Mouse (Mus musculus) thymus, postnatal 10 days (tissue): ENCODE data around the gene Pxdc1.

Experiments used
- DNase-seq, 2 experiments: peaks; one replicate each; pipeline ENCODE4 v3.0.0; 2021; ENCODE audit warnings: low spot score in 2 of 2

The Pxdc1 gene

GRCm38 (mm10) chr13:34651474-34651991 is 1.8 kb downstream of the Pxdc1 start:
- no peak for DNase-seq

GRCm38 (mm10) chr13:34650953-34651352 is 2.3 kb downstream of the Pxdc1 start:
- DNase-seq: no peak

GRCm38 (mm10) chr13:34650371-34650770 is 2.9 kb downstream of the Pxdc1 start:
- no peak for DNase-seq

- DNase-seq: no peak
Measured at GRCm38 (mm10) chr13:34647751-34648150, 5.5 kb downstream of the Pxdc1 start.

- no peak for DNase-seq
Measured at GRCm38 (mm10) chr13:34647221-34647620, 6.1 kb downstream of the Pxdc1 start.

- no peak for DNase-seq
Measured at GRCm38 (mm10) chr13:34646240-34646750, 7.0 kb downstream of the Pxdc1 start.

- DNase-seq: no peak
Measured at GRCm38 (mm10) chr13:34645519-34645918, 7.8 kb downstream of the Pxdc1 start.

GRCm38 (mm10) chr13:34644401-34644800 is 8.9 kb downstream of the Pxdc1 start:
- no peak for DNase-seq

- no peak for DNase-seq
Measured at GRCm38 (mm10) chr13:34643926-34644325, 9.4 kb downstream of the Pxdc1 start.

- peak in 1 of 2 experiments; percentile 57 for DNase-seq
Measured at GRCm38 (mm10) chr13:34642941-34643875, 10.1 kb downstream of the Pxdc1 start.

GRCm38 (mm10) chr13:34641066-34641465 is 12.2 kb downstream of the Pxdc1 start:
- no peak for DNase-seq

- DNase-seq: peak in 1 of 2 experiments; percentile 44
Measured at GRCm38 (mm10) chr13:34635978-34636377, 17.3 kb downstream of the Pxdc1 start.

- no peak for DNase-seq
Measured at GRCm38 (mm10) chr13:34630319-34630718, 23.0 kb downstream of the Pxdc1 start.

- no peak for DNase-seq
Measured at GRCm38 (mm10) chr13:34629741-34630140, 23.5 kb downstream of the Pxdc1 start.

GRCm38 (mm10) chr13:34627446-34627845 is 25.8 kb downstream of the Pxdc1 start:
- DNase-seq: no peak

- DNase-seq: no peak
Measured at GRCm38 (mm10) chr13:34624414-34624813, 28.9 kb downstream of the Pxdc1 start.

- no peak for DNase-seq
Measured at GRCm38 (mm10) chr13:34612402-34612801, 40.9 kb downstream of the Pxdc1 start.

GRCm38 (mm10) chr13:34609711-34610110 is 43.6 kb downstream of the Pxdc1 start:
- DNase-seq: no peak

GRCm38 (mm10) chr13:34607079-34607478 is 46.2 kb downstream of the Pxdc1 start:
- DNase-seq: no peak

GRCm38 (mm10) chr13:34605884-34606283 is 47.4 kb downstream of the Pxdc1 start:
- no peak for DNase-seq

GRCm38 (mm10) chr13:34605206-34605605 is 48.1 kb downstream of the Pxdc1 start:
- no peak for DNase-seq

- no peak for DNase-seq
Measured at GRCm38 (mm10) chr13:34604406-34604805, 48.9 kb downstream of the Pxdc1 start.

GRCm38 (mm10) chr13:34602757-34603156 is 50.5 kb downstream of the Pxdc1 start:
- DNase-seq: no peak
